Mouse (Mus musculus) brain, embryonic 18.5 days (tissue): Measurements from ENCODE around the gene Ppm1h.

ENCODE experiments used
- DNase-seq: peaks from one replicate; pipeline ENCODE4 v3.0.0-alpha.2; 2012; ENCODE audit warnings: low read depth, low spot score

Ppm1h gene

DNA sequence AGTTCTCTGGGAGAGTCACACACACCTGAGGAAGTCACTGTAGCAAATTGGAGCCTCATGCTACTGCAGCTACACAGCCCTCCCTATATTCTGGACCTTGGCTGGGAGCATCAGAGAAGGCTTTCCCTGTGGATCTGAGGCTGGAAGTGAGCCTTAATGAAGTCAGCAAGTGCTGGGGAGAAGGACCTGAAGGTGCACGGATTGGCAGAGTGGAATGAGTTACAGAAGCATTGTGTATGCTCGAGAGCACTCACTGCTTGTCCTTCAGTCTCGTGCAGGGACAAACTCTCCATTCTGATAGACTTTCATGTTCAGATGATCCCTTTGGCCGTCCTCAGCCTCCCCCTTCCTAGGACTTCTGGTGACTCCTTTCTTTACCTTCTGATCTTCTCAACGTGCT lies 26.3 kb downstream of the Ppm1h start:
- DNase-seq, result no peak

- DNase-seq, result no peak
Observed at GRCm38 (mm10) chr10:122705457-122705856, 26.9 kb downstream of the Ppm1h start.

DNA sequence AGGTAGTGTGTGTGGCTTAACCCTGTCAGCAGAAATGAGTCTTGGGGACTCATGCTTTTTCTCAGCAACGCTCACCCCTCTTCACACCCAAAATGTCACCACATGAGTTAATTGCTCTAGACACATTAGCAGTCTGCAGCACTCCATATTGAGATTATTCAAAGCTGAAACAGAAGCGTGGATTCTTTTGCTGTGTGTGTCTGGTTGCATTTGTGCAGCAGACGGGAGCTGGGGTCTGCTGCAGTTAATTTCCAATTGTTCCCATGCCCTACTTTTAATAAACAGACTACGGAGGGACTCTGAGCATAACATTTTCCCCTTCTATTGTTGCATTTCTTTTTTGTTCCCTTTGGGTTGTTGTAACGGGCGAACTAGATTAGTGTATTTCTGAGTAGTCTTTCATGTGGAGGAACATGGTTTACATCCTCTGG lies 32.8 kb downstream of the Ppm1h start:
- no peak for DNase-seq

DNA sequence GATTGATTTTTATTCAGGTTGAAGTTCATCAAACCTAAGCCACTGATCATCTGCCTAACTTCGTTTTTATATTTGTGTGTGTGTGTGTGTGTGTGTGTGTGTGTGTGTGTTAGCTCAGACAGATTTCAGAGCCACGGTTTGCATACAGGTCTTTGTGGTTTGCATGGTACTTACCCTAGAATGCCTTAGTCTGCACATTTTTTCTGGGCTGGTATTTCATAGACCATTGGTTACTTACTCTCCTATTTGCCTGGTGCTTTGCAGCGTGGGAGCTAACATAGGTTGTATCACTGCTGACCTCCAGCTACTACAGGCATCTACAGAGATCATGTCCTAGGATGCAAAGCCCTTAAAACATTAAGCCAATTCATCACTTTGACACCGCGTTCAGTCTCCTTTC lies 33.7 kb downstream of the Ppm1h start:
- DNase-seq, result no peak

- DNase-seq, result no peak
Observed at GRCm38 (mm10) chr10:122715856-122716255, 37.3 kb downstream of the Ppm1h start.

DNA sequence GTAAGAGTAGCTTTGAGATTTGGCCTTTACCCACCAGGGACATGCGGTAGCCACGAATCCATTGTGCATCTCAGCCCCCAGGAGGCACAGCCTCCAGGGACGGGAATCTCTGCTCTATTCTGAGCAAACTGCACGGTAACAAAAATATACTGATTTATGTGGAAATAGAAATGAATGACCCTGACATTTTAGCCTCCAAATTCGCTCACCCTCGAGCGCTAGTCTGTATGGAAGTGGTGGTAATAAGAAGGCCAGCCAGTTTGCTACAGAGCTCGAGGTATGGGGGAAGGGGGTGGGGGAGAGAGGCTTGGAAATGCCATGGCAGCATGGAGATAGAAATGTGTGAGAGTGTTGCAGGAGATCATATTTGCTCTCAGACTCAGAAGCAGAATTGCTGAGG lies 37.7 kb downstream of the Ppm1h start:
- no peak for DNase-seq

DNA sequence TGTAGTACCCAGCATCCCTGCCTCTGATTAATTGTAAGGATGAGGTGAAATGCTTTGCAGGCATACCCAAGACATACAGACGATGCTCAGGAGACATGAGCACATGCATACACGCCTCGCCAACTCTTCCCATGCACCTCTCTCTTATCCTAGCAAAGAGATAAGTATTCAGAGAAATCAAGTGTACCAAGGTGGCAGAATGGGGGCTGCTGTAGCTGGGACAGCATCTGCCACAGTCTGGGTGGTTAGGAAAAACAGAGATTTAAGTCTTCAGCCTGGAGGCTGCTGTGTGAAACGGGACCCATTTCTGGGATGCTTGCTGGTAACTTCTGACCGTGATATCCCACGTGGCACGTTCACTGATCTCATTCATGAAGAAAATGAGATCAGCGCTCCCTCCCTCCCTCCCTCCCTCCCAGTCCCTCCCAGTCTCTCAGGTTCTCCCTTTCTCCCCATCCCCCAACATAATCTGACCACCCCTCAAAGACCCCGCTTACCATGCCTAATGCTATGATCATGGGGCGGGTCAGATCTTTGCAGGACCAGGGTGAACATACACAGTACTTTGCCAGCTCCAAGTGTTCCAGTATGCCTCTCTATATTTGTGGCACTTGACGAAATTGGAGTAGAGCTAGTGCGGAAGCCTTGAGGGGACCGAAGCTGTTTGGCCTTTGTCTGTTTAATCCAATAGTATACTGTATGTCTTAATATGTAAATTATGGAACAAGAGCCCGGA lies 38.3 kb downstream of the Ppm1h start:
- DNase-seq, result no peak

GRCm38 (mm10) chr10:122717754-122718415 lies 39.3 kb downstream of the Ppm1h start:
- no peak for DNase-seq

DNA sequence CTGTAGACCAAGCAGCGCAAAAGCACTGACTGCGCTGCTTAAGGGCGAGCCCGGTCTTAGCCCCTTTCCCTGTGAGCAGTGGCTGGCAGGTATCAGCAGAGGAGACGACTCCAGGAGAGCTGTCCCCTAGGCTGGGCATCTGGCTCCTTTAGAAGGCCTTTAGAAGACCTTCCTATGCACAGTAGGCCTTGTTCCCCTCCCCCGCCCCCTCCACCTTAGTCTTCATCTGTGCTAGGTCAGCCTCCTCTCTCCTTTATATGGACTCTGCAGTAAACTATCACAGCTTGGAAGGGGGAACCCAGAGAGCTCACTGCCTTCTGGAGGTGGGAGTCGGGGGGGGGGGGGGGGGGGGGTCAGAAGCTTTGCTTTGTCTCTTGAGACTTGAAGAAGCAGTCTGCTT lies 40.4 kb downstream of the Ppm1h start:
- no peak for DNase-seq

DNA sequence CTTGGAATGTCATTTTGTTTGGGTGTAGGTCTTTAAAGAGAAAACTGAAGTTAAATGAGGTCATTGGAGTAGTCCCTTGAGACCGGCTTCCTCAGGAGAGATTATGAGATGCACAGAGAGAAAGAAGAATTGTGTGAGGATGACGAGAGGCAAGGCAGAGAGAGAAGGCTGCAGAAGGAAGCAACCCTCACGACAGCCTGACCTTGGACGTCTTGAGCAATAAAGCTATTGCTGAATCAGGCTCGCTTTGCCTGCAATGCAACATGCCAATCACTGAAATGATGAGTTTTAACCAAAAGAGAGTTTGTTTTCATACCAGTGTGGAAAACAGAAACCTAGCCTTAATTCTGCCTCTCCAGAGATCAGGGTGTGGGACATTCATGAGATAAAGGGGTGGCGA lies 43.5 kb downstream of the Ppm1h start:
- no peak for DNase-seq

DNA sequence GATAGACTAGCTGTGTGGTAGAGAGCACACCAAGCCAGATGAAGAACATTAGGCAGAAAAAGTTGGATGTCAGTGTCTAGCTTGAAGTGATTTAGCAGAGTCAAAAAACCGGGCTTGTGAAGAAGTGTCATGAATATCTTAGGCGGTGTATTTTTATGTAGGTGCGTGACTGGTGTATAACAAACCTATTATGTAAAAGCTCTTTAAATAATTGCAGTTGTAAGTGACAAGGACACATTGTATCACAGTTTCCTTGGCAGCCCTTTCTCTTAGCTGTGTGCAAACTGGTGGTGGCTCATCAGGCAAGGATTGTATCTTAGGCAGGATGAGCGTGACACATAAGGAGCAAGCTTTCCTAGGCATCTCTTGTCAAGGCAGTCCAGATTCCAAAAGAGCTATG lies 46.1 kb downstream of the Ppm1h start:
- DNase-seq, result no peak

DNA sequence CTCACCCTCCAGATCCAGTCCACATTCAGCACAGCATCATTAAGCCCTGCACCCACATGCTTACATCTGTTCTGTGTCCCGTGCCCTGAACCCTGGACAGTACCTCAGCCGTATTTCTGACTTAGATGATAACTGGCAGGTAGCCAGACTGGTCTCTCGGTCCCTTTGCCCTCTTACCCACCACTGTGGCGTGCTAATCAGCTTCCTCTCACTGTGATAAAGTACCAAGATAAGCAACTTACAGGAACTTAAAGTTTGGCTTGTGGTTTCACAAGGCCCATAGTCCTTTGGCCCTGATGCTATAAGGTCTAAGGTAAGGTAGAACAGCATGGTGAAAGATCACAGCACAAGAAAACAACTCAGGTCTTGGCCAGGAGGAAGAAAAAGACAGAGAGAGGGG lies 48.7 kb downstream of the Ppm1h start:
- DNase-seq, result no peak

- DNase-seq, result no peak
Observed at GRCm38 (mm10) chr10:122728172-122728571, 49.6 kb downstream of the Ppm1h start.

- DNase-seq, result no peak
Observed at GRCm38 (mm10) chr10:122732146-122732545, 53.6 kb downstream of the Ppm1h start.

- no peak for DNase-seq
Observed at GRCm38 (mm10) chr10:122734521-122734920, 56.0 kb downstream of the Ppm1h start.

DNA sequence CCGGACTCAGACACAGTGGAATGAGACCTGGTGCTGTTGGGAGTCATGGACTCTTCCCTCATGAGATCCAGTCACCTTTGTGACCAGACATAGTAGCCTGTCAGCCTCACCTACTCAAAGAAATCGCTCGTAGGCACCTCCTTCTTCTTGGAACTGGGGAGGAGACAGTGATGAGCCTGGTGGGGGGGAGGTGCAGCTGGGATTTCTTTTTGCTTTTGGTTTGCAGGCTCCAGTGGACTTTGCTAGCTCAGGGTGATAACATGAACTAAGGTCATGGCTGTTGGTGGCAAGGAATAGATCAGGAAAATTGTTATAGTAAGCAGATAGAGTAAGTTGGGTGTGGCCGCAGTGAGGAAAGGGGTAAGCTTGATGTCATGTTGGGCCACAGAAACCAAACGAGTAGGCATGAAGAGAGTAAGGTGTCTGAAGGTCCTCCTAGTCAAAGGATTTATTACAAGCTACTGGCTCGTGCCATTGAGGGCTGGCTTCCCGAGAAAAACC lies 56.8 kb downstream of the Ppm1h start:
- no peak for DNase-seq

GRCm38 (mm10) chr10:122736835-122737234 lies 58.3 kb downstream of the Ppm1h start:
- DNase-seq, result no peak

DNA sequence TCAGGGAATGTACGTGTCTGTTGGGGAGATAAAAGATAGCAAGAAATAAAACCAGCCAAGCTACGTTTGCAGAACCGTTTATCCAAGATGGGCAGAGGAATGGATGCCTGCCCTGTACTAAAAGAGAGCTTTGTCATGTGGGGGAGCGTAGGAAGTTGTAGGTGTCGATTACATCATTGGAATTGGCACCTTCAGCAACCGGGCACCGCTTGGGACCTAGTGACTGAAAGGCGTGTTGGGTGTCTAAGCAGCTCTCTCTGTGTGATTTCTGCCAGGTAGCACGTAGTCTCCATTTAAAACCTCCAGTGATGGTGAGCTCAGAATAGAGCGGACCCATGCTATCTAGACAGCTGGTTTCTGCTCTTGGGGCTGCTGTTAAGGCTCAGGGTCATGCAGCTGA lies 60.0 kb downstream of the Ppm1h start:
- DNase-seq, result no peak

DNA sequence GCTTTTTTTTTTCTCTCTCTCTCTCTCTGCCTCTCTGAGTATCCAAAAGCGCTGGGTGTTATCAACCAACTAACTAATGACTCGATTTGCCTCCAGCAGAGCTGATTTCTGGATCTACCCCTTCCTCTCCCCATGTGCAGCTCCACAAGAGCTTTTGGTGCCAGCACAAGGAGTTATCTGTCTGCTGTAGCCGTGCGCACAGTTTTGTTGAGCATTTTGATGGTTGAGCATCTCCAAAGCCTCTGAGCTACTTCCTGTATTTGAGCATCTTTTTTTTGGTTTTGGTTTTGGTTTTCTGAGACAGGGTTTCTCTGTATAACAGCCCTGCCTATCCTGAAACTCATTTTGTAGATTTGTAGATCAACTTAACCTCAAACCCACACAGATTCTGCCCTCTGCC lies 60.5 kb downstream of the Ppm1h start:
- DNase-seq, result no peak

DNA sequence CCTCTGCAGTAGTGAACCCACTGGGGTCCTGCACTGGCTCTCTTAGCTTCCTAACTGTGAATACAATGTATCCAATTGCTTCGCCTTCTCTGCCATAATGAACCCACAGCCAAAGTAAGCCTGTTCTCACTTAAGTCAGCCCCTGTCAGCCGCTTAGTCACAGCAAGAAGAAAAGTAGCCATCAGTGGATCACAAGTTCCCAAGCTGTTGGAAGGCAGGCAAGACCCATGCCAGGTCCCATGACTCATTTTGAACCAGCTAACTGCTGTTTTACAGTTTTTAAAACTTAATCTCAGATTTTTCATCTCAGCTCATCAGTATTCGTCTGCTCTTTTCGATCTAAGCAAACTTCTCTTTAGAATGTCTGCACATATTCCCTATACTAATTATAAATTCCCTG lies 61.6 kb downstream of the Ppm1h start:
- DNase-seq, result no peak

DNA sequence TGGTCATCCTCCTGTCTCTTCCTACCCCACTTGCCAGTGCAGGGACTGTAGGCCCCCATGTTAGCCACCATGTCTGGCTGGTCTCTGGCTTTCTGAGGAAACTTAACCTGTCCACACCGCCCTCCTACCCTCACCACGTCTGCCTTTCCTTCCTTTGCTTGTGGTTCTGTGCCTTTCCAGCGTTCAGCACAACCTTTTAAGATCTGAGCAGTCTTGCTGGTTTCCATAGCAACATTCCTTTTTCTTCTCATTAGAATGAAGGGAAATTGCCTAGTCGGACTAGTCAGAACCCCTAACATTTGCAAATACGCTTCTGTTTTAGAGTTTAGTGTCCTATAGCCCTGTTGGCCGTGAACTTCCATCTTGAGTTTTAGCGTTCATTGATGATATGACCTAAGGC lies 62.6 kb downstream of the Ppm1h start:
- DNase-seq, result no peak

GRCm38 (mm10) chr10:122742136-122742535 lies 63.6 kb downstream of the Ppm1h start:
- no peak for DNase-seq

DNA sequence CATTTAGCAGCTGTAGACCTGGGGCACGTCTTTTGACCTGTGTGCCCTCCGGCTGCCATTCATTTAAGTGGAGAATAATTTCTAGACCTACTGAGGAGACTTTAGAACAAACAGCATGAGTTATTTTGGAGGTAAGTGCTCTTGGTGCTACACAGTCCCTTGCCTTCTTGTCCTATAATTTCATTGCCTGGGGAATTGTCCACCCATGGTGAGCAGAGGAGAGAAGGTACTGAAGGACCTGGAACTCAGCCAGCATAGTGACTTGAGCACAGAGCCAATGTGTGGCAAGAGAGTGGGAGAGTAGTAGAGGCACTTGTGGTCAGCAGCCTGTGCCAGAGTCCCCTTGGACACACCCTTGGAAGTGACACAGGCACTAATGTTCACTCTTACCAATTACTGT lies 64.8 kb downstream of the Ppm1h start:
- DNase-seq, result no peak
